Mouse (Mus musculus): ENCODE data around the gene Gm20890. TPM values are rescaled to one million over a fixed set of nuclear protein-coding genes. Genes with fewer than 3 reads are reported as not detected.

The Gm20890 gene
- total RNA-seq (2023): not detected in 4 replicates

DNA sequence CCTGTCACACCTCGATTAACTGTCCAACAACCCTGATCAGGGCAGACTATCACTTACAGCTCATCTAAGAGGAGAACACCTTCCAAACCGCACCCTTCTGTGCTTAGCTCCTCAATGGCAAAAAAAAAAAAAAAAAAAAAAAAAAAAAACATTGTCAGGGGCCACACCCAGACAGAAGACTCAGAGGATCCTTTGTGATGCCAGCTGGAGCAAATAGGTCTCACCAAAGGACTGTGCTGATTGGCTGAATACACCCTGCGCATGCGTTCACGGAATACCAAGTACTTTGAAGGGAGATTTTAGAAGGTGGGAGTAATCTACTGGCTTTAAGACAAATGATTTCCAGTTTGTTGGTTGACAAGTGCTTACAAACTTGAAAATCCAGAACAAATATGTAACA lies at the start of gene Gm20890:
Gene Gm20890 (minus strand): TSS at position 101 of the 400 bp plus-strand sequence.

